Mouse (Mus musculus): ENCODE data around the gene Tec.

DNA sequence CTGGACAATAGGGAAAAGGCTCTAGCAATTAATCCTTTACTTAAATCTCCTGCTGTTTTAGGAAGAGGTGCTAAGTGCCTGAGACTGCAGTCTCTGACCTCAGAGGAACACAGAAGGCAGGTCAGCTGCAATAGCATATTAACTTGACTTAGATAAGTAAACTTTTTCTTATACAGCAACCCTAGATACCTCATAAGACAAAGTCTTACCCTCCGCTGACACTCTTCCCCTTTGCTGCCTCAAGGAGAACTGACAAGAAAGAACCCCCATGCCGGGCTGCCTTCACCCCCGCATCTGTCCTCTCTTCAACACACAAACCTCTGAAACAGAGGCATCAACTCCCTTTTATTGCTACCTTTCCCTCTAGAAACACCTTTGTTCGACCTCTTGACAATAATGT, 76.9 kb downstream of the Tec start:
- TF ChIP-seq E2F4 (IDR thresholded peaks at IDR 0.05; ENCODE audit: insufficient replicate concordance, low read depth, low read length) (no peak), USF2 (conservative IDR thresholded peaks at IDR 0.05; ENCODE audit: low read depth, low read length) (no peak), MXI1 (IDR thresholded peaks at IDR 0.05; ENCODE audit: low read depth, low read length) (no peak), POLR2A (IDR thresholded peaks at IDR 0.05; ENCODE audit: low read depth, low read length) (no peak), CTCF (conservative IDR thresholded peaks at IDR 0.05 in 1 of 2, IDR thresholded peaks at IDR 0.05 in 1 of 2; ENCODE audit: low read depth in 2 of 2, low read length in 2 of 2) (no peak), NRF1 (IDR thresholded peaks at IDR 0.05; ENCODE audit: low read depth, low read length) (no peak)

All from CH12.LX (cell line).